Mouse (Mus musculus) erythroid progenitor cell, adult 5-6 weeks (primary cell): ENCODE data around the gene Atg9b. TPM values are rescaled to one million over a fixed set of nuclear protein-coding genes. Genes with fewer than 3 reads are reported as not detected.

Experiments used
- ATAC-seq: replicated peaks from 2 replicates; pipeline ENCODE4 v1.8.0; 2016; ENCODE audit warnings: moderate number of reproducible peaks, mild to moderate bottlenecking, moderate TSS enrichment, inconsistent platforms; ENCODE audit not compliant: poor library complexity, low FRiP score, severe bottlenecking
- total RNA-seq, 2 experiments: library from RNA; stranded (forward) in 1 of 2; stranded (reverse) in 1 of 2; fragments of 150-400 nt in 1 of 2; fragments of 186-747, 209-891 nt in 1 of 2; gene quantifications; 2 replicates each; pipeline versions ENCODE4 v1.2.3 to v1.2.4; 2015 to 2017; ENCODE audit warnings: low replicate concordance in 2 of 2

The Atg9b gene
- total RNA-seq (2015; ENCODE audit: low replicate concordance) (not detected in 2 replicates), total RNA-seq (2017; ENCODE audit: low replicate concordance) (not detected in 2 replicates)

GRCm38 (mm10) chr5:24391864-24392263 is at the start of gene Atg9b:
TSS of gene Atg9b (minus strand) at chr5:24392143.
- no peak for ATAC-seq

- ATAC-seq: no peak
These were observed 49.2 kb upstream of the Atg9b start for GRCm38 (mm10) chr5:24441187-24441586.

DNA sequence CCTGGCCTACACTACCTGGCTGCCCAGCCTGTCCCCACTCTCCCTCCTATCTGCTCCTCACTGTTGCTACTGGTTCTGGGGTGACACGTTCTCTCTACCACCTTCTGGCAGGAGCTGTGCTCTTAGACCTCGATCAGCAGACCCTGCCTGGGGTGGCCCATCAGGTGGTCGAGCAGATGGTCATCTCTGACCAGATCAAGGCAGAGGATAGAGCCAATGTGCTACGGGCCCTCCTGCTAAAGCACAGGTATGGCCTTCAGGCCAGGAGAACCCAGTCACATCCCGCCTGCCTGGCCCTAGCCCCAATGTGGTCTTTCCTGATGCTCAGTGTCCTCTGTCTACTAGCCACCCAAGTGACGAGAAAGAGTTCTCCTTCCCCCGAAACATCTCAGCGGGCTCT is 42.0 kb upstream of the Atg9b start:
- ATAC-seq: no peak

- ATAC-seq: no peak
These were observed 36.7 kb upstream of the Atg9b start for GRCm38 (mm10) chr5:24428596-24428995.

GRCm38 (mm10) chr5:24427981-24428402 is 36.0 kb upstream of the Atg9b start:
- no peak for ATAC-seq

GRCm38 (mm10) chr5:24427285-24427633 is 35.3 kb upstream of the Atg9b start:
- ATAC-seq: no peak

- ATAC-seq: no peak
These were observed 34.8 kb upstream of the Atg9b start for GRCm38 (mm10) chr5:24426556-24427284.

GRCm38 (mm10) chr5:24426037-24426432 is 34.1 kb upstream of the Atg9b start:
- no peak for ATAC-seq

GRCm38 (mm10) chr5:24425421-24426036 is 33.6 kb upstream of the Atg9b start:
- no peak for ATAC-seq

DNA sequence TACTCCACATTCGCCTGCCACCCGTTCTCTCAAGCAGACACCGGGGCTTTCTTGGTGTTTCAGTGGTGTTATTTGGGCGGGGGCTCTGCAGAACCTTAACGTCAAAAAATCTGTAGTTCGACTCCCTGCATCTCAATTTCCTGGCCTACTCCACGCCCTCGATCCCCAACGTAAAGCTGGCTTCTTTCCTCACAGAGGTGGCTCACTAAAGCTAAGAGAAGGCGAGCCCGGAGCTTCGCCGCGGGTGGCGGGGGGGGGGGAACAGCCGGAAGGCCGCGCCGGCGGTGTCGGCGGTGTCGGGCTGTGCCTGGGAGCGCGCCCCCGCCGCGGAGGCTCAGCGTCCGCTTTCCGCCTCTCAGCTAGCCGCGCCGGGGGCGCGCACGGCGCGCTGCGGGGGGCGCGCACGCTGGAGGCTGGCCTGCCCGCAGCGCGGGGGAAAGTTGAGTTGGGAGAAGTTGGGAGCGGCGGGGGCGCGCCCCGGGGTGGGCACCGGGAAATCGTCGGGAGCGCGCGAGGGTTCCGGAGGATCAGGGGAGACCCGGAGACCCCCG is 33.0 kb upstream of the Atg9b start:
- peak; percentile 12; the same call in 1 of the 2 replicates for ATAC-seq

DNA sequence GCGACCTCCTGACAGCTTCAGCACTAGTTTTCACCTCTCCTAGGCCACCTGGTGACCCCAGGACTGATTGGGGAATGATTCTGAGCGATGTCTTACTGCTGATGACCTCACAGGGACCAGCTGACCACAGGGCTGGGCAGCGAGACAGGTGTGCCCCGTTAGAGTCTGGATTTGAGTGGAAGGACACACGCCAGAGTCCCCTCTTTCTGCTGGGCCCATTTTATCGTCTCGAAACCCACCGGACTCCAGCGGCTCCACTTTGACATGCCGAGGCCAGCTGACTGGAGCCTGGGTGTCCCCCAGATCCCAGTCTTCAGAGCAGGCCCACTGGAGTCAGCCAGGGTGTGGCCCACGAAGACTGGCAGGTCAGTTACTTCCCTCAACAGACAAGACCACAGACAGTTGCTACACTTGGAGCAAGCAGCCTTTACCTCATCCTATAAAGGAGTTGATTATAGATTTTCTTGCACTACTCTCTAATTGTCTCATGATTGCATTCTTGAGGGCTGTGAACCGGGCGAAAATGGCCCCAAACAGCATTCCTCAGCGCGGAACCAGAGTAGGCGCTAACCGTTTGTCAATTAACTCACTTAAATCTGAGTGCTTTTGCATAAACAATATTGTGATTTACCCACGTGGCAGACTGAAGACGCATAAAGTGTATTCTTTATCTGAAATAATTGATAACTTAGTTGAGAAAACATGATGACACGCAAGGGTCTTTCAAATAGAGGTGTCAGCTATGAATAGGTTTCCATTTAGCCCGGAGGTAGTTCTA is 32.2 kb upstream of the Atg9b start:
- ATAC-seq: peak; percentile 63

DNA sequence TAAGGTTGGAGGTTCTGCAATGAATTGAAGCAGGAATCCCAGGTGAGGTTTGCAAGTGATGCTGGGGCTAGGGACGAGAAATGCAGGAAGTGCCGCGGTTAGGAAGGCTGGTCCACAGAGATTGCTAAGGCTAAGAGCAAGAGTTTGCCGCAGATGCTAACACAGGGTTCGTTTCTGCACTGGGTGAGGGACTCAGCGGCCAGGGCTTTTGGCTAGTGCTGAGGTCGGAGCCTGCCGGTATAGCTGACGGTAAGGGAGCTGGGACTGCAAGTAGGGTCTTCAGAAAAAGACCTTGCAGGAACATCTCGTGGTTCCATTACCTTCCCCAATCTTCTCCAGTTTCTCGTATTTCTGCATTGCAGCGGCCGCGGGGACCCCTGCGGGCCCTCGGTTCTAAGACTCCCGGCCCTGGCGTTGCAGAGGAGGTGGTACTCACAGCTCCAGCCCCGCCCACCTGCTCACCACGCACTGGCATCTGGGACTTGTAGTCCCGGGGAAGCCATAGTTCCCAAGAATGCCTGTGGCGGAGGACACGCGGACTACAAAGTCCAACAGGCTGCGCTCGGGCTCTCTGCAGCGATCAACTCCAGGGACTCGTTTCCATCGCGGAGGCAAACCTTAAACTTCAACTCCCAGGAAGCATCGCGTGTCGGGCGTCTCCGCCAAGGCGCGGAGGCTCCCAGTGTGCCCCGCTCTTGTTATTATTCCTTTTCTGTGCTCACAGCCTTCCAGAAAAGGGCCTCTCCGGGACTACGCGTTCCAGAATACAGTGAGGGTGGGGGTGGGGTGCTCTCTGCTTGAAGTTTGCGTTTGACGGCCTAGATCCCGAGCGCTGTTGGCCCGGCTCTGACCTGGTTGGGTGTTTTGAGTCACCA is 31.4 kb upstream of the Atg9b start, which contains the start of the genes Cdk5 and Slc4a2:
Gene Cdk5, minus strand, starts transcription at position 402 of the 875 bp plus-strand sequence.
Gene Slc4a2, plus strand, starts transcription at position 709 of the 875 bp plus-strand sequence.
- ATAC-seq: peak; percentile 90

GRCm38 (mm10) chr5:24420381-24420780 is 28.4 kb upstream of the Atg9b start:
- no peak for ATAC-seq

DNA sequence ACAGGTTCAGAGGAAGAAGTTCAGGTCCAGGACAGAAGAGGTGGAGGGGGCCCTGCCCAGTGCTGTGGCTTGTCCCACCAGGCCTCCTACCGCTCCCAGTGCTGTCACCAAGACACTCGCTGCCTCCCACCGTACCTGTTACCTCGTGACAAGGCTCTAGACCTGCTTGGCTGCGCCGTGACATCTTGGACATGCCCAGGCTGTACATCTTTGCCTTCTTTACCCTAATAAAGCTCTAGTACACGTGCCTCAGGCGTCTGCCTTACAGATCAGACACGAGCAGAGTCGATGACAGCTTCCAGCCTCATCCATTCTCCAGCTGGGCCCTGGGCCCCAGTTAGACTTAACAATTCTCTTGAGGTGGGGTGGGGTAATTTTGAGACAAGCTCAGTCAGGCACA is 25.6 kb upstream of the Atg9b start:
- no peak for ATAC-seq

GRCm38 (mm10) chr5:24416222-24416736 is 24.3 kb upstream of the Atg9b start:
- peak; percentile 54; the same call in 1 of the 2 replicates for ATAC-seq

- no peak for ATAC-seq
These were observed 22.0 kb upstream of the Atg9b start for GRCm38 (mm10) chr5:24413938-24414337.

- ATAC-seq: no peak
These were observed 21.2 kb upstream of the Atg9b start, which contains the start of gene Asic3 for GRCm38 (mm10) chr5:24413042-24413693. TSS of gene Asic3 (plus strand) at chr5:24413392.

DNA sequence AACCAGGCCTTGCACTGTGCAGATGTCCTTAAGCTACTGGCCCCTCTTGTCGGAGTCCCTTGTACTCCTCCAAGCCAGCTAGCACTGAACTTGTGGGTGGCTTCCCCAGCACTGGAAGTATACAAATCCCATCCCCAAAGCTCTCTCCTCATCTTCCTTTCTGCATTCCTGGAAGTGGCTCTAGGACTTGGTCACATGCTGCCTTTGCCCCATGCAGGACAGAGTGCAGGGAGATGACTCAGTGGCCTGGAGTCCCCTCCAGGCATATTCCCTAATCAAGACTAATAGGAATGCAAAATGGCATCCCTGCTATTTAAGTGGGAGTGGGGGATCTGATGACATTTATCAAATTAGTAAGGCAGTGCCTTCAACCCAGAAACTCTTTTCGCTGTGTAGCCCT is 20.1 kb upstream of the Atg9b start:
- ATAC-seq: no peak
